Mouse (Mus musculus) A20 (cell line): ENCODE results near the gene Cnot8.

ENCODE experiments used
- DNase-seq: peaks from one replicate; pipeline ENCODE4 v3.0.0-alpha.2; 2011; ENCODE audit warnings: low read depth, low spot score

Gene Cnot8

DNA sequence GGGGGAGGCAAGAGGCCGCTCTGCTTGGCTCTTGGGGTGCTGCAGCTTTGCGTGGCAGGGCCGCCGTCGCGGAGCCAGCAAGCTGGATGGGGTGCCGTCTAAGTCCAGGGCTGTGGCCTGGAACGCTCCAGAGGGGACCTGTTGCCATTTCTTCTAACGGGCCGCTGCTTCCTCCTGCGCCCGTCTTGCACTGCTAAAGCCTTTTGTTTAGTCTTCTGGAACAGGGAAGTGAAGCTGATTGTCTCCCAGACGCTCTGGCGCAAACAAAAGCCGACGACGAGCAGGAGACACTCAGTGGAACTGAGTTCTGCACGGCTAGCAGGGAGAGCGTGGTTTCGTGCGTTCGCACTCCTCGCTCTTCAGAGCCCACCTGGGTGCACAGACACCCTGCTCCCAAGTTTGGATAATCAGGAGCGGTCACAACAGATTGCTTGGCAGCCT, 418 bp downstream of the Cnot8 start:
- DNase-seq: peak; percentile 86

DNA sequence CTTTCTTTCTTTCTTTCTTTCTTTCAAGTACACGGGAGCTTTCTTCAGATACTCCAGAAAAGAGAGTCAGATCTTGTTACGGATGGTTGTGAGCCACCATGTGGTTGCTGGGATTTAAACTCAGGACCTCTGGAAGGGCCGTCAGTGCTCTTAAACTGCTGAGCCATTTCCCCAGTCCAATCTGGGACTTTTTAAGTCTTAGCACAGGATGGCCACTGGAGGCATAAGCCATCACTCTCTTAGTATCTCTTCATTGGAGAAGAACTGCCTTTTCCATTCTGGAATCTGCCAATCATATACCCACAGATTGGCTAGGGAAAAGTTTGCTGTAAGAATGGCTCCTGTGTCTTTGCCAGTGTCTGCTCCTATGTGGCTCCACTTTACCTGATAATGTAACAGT, 3.1 kb downstream of the Cnot8 start:
- DNase-seq: peak; percentile 32

DNA sequence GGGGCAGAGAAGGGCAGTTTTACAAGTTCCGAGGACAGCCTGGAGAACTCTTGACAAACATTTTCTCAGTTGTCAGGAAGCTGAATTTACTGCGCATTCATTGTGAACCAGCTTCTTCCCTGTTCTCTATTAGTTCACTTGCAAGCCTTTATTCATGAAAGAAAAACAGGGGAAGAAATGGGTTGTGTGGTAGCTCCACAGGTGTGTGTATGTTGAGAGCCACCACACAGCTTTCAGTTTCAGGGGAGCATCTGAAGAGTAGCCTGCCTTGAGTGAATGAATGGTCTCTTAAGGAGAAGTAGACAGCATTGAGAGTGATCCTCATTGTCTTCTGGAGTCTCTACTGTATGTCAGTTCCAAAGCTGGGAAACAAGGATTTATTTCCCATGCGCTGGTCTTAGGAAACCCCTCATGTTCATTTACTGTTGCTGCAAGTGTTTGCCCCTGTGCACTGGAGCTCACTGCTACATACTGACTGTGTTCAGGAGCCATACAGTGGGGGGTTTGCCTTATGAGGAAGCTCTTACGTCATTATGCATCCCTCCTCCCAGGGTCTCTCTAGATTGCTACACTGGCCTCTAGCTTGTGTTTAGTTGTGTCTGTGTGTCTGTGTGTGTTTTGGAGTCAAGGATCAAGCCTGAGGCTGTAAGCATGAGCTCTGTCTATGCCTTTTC, 3.8 kb downstream of the Cnot8 start:
- peak; percentile 74 for DNase-seq

DNA sequence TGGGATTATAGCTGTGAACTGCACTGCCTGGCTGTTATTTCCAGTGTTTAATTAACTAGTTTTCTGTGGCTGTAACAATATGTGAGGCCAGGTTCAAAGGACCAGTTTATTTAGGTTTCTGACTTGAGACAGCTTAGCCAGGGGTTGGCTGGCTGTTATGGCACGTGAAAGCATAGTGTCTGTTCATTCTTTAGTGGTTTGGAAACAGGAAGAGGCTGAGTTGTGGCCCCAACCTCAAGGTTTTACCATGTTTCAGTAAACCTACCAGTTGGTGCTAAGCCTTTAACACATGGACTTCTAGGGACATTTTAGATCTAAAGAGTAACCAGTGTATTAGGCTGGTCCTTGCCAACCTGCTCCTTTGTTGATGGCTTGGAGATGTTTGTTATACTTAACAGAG, 12.6 kb downstream of the Cnot8 start:
- no peak for DNase-seq

DNA sequence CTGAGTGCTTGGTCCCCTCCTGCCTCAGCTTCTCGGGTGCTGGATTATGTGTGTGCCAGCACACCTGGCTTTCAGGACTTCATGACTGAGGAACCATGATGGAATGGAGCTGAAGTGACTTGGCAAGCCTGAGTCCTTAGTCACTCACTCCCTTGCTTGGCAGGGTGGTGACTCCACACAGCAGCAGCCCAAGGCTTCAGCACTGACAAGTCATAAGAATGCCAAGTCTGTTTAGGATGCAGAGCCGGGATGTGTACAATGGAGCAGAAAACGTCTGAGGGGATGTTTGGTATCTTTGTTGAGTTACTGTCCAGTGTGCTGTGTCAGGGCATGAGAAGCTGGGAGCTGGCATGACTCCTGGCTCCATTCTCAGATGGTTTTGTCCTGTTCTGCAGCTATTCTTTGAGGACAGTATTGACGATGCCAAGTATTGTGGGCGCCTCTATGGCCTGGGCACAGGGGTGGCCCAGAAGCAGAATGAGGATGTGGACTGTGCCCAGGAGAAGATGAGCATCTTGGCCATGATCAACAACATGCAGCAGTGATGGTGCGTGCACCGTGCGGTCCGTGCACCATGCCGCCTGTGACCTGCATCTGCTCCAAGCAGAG, 13.2 kb downstream of the Cnot8 start:
- DNase-seq: no peak

DNA sequence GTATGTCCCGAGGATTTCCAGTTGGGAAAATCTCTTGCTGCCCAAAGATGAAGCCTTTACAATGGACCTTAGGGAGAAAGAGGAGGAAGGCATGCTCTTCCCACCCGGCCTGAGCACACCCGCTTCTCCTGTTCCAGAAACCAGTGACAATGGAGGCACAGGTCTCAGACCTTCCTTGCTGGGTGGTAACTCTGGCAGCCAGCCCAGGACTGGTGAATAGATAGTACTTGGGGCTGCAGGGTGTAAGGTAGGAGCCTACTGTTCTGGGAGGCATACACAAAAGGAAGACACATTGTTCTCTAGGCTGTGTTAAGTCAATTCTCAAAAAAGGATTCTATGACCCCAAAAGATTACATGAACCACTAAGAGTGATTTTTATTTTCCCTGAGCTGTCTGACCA, 16.7 kb downstream of the Cnot8 start:
- DNase-seq: no peak

DNA sequence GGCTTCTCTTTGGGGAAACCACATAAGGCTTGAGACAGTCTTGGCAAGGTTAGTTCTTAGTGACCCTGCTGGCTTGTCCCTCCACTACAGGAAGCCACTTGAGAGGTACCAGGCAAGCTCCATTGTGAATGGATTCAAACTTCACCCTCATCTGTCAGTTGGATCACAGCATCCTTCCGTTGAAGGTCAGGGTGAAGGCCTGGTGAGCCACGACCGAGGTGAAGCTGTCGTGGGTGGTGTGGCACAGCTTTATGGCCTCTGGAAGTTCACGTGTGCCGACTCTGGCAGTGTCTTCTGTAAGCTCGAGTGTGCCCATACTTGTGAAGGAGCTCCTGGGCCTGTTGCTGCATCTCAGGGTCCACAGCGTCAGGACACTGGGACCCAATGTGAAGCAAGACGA, 17.4 kb downstream of the Cnot8 start:
- no peak for DNase-seq

DNA sequence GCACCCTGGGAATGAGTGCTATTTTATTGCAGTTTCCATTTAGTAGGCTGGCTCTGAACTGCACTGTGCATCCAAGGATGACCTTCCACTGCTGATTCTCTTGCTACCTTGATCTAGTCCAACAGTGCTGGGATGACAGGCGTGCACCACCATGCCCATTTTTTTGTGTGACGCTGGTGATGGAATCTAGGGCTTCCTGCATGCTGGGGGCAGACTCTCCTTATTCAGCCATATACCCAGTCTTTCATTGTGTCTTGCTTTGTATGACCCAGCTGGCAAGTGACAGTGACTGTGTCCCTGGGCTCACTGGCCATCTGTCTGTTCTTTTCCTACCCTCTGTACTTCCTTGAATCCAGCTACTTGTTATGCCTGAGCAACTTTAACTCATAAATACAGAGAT, 19.8 kb downstream of the Cnot8 start:
- DNase-seq: no peak

DNA sequence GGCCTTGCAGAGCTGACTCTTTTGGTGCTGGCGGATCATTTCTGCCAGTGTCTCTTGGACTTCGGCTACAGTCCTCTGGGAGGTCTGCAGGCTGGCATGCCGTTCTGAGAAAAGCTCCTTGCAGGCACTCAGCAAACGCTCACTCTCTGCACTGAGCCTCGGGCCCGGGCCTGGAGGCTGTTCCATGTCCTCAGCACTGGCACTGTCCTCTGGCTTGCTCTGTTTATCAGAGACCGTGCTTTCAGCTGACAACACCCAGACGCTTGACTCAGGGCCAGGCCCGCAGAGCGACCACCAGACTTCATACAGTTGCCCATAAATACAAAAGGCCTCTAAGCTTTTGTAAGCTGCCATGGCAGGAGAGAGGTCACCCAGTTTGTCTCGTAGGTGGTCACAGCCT, 21.1 kb downstream of the Cnot8 start:
- DNase-seq: no peak

DNA sequence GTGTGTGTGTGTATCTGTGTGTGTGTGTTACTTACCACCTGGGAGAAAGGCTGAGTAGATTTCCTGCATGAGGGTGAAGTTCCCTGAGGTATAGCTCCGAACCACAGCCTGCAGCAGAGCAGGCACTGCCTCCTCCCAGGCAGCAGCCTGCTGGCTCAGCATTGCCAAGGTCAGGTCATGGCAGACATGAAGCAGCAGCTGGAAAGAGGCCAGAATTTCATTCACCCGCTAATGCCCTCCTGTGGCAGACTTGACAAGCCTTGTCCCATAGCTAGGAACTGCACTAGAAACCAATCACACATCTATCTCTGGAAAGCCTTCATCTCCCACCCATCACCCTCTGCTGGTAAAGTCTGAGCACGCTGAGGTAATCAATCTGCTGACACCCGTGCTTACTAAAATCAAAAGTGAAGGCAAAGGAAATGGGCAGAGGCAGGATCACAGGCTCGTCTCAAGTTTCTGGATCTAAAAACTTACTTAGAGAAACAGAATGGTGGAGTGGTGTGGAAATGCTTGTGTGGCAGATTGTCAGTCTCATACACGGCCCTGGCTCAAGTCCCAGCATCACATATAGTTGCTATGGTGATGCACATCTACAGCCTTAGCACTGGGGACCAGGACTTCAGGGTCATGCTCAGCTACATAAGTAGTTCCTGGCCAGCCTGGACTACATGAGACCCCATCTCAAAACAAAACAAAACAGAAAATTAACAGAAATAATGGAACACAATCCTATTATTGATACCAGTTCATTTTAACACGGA, 22.6 kb downstream of the Cnot8 start:
- DNase-seq: peak; percentile 70

DNA sequence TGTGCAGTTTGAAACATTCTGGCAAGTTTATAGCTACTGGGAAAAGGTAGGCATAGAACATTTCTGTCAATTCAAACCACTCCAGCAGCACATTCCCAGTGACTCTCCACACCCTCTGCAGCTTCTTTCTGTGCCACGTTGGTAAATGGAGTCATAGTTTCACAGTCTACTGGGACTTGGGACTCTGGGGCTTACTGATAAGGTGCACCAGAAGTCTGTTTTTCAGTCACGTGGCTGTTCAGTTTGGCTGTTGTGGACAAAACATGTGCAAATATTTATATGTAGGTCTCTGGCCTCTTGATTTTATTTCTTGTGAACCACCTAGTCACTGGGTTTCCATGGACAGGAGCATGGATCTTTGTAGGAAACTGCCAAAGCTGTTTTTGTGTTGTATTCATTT, 23.6 kb downstream of the Cnot8 start:
- DNase-seq: no peak

DNA sequence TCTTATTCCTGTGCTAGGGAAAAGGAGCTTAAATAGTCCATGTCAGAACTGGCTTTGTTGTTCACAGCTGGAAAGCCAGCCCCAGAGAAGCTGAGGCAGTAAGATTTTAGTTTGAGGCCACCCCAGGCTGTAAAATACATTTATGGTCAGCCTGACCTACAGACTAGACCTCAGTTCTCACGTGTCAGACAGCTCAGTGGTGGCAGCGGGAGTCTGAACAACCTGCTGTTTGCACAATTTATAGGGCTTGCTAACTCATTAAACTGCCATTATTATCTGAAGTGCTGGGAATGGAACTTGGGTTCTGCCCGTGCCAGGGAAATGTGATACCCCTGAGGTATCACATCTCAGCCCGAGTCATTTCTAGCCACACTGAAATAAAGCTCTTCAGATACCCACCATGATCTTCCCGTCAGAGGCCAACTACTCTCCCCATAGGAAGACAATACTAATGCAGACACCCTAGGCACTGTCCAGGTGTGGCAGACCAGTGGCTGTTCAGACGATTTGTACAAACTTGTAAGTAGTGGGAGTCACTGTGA, 25.4 kb downstream of the Cnot8 start:
- DNase-seq: no peak

DNA sequence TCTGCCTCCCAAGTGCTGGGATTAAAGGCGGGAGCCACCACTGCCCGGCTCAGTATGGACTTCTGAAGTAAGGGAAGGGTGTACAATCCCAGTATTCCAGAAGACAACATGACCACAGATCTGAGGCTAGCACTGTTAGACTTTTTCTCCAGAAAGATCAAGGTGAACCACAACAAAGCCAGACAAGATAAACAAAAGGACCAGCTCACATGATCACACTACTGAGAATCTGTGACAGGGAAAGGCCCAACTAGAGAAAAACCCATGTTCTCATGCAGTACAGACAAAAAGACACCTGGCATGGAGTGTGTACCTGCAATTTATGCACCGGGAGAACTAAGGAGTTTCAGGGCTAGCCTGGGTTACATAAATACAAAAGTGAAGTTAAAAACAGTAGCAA, 28.1 kb downstream of the Cnot8 start:
- DNase-seq: peak; percentile 35

DNA sequence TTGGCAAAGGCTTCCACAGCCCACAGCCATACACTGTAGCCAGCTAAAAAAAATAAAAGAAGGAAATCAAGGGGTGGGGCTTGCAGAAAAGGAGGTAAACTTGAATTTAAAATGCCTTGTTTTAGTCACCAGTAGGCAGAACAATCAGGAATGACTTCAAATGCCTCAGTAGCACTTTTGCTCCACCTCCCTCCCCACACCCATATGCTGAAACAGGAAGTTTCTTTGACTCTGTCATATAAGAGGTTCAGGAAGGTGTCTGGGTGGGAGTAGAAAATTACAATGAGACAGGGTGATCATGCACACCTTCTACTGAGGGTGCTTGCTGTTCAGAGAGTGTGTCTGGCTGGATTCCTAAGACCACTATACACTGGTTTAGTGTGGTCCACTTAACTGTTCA, 30.9 kb downstream of the Cnot8 start:
- no peak for DNase-seq

DNA sequence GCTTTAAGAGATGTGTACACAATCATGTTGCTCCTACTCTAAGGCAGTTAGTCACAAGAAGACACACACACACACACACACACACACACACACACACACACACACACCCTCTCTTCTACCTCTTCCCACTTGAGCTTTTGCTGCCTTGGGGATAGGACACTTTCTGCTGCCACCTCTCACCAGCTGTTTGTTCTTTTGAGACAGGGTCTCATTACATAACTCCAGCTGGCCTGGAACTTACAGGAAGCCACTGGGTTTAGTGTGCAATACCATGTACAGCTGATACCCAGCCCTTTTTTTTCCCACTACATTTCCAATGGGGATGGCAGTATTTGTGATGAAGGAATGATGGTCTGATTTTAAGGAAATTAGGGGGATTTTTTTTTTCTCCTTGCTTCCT, 31.3 kb downstream of the Cnot8 start:
- DNase-seq: no peak

DNA sequence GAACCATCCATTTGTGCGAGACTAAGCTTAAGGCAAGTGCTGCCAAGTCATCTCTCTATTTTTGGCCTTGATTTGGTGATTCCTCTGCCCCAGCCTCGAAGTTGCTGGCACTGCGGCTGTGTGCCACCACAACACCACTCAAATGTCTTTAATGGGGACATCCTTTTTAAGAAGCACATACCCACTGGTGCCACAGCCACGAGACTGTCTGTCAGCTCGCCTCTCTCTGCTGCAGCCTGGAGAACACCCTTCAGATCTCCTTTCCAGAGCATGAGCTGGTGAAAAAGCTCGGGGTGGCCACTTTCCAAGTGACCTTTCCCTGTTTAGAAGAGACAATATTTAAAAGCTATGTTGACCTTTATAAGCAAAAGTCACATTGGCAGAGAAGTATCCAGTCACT, 32.7 kb downstream of the Cnot8 start:
- no peak for DNase-seq

DNA sequence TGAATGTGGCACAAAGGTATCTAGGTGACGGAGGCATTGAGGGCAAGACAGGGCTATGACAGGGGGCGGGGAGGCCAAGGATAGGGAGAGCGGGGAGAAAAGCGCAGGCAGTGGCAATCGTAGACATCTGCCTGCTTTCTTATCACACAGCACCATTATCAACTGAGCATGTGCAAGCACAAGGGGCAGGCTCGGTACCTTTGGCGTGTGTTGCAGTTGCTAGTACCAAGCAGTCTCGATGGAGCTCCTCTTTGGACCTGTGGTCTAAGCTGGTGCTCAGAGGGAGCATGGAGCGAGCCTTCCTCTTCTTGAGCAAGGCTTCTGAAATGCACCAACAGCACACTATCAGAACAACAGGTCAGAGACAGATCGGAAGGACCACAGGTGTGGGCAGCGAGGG, 34.9 kb downstream of the Cnot8 start:
- DNase-seq: no peak

DNA sequence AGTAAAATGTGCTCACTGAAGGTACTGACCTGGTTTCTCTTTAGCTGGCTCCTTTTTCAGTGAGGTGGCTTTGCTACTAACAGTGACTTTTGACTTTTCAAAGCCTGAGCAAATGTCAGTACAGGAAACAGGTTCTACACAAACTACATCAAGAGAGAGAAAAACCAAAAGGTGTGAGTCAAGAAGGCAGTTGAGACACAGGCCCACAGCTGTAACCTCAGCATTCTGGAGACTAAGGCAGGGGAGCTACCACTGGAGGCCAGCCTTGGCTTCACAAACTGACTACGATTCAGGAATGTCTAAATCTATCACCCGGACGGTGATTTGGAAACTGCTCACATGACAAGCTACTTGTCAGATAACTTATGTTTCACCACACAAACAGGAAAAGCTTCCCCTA, 35.5 kb downstream of the Cnot8 start:
- DNase-seq: no peak

DNA sequence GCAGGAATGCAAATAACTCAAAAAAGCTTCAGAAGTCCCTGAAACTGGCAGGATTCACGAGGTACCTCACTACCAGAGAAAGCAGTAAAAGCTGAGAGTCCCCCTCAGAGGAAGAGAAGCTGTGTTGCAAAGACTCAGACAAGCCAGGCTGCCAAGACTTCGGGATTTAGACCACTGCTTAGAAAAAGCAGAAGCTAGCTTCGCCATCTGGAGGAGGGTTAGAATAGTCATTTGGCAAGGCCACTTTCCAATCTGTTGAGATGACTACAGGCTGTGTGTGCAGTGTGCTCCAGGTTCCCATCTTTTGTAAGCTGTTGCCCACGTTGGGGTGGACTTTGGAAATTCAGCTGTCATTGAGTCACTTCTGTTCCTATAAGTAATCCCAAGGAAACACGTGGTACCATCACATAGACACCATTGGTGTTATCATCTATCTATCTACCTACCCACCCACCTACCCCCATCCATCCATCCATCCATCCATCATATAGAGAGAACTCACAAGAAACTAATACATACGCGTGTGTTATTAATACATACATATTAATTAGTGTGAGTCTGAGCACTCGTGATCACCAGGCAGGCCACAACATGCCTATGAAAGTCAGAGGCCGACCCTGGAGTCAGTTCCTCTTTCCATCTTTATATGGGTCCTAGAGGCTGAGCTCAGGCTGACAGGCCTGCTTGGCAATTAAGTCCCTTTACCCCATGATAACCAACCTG, 39.9 kb downstream of the Cnot8 start:
- peak; percentile 55 for DNase-seq

DNA sequence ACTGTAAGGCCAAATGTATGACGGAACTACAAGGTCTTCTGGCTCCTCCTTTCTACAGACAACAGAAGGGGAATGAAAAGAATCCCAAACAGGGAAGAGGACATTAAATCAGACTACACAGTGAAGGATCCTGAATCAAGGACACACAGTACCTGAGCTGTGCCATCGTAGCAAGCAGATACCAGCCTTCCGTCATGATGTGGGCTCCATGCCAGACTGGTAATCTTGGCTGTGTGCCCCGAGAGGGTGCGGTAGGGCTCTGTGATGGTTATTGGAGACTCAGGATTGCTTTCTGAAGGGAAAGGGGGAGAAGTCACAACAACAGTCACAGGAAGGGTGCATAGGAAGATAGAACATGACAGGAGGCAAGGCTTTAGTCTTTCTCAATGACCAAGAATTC, 42.3 kb downstream of the Cnot8 start:
- DNase-seq: no peak

DNA sequence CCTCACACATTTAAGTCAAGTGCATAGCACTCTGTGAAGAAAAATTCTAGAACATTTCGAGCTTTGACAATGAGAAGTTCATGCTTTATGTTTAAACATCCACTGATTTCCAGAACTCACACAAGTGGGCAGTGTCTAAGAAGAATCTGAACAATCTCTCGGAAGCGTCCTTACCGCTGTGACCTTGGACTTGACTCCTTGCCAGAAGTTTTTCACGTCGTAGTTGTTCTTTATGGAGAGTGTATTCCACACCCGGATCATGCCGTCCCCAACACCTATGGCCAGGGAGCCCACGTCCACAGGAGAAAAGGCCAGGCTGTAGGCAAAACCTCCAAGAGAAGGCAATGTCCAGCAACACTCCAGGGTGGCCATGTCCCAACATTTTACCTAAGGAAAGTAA, 51.5 kb downstream of the Cnot8 start:
- no peak for DNase-seq

DNA sequence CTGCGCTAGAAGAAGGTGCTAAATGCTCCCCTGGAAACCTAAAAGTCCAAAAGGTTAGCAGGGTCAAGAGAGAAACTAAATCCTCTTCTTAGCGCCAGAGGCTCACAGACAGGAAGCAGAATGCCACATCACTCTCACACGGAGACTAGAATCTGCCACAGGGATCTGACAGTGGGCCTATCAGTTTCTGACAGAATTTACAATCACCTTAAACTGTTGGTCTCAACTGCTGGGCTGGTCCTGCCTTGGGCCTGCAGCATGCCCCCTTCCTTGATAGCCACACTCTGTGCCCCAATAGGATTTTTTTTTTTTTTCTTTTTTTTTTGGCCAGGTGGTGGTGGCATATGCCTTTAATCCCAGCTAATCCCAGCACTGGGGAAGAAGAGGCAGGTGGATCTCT, 52.9 kb downstream of the Cnot8 start:
- no peak for DNase-seq
